Mouse (Mus musculus) cortical plate, adult 2 months (tissue): ENCODE measurements around the gene Strip1.

Source experiments
- CTCF ChIP-seq: fragments of 200-500 bp; IDR thresholded peaks from 2 replicates; pipeline ENCODE4 v1.5.1; 2011; ENCODE audit warnings: mild to moderate bottlenecking, control low read depth, low read length; ENCODE audit not compliant: insufficient read depth; ENCODE audit errors: extremely low read depth
- POLR2A ChIP-seq: fragments of 200-500 bp; IDR thresholded peaks from 2 replicates; pipeline ENCODE4 v1.6.1; 2011; ENCODE audit warnings: mild to moderate bottlenecking, low read length, control low read depth; ENCODE audit not compliant: insufficient read depth; ENCODE audit errors: extremely low read depth

DNA sequence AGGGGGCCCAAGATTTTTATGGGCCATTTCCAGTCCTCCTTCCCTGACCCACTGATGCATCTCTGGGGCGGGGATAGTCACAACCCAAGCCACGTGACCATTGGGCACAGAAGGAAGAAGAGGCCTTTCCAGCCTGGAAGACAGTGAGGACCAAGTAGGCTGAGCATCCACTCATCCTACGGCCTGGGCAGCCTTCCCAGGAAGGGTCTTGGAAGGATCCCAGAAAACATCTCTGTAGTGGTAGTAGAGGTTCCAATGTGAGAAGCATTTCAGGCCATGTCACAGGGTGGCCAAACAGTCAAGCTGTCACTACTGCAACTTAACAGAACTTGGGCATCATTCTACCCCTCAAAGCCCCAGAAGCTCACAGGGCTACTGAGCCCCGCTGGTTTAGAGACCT lies 68.9 kb downstream of the Strip1 start:
- TF ChIP-seq CTCF (no peak), POLR2A (no peak)
